Mouse (Mus musculus): ENCODE results near the gene Olfr1467. TPM values are rescaled to one million over a fixed set of nuclear protein-coding genes. Genes with fewer than 3 reads are reported as not detected.

The Olfr1467 gene
- total RNA-seq (2023): not detected

DNA sequence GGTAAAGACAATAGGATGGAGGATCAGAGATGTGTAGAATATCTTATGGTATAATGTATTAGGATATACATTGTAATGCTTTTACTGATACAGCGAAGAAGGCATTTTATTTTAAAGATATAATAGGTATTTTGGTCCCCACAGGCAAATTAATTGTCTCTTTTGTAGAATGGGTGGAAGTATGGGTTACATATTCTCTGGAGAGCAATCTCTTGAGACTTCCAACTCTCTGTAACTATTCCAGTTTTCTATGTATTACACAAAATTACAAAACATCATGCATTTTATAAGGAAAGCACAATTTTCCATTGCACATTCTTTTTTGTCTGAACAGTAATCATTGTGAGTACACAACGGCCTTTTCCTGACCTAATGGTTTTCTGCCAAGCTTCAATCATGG lies at the start of gene Olfr1467:
Gene Olfr1467 (plus strand): TSS at position 301 of the 400 bp plus-strand sequence.

DNA sequence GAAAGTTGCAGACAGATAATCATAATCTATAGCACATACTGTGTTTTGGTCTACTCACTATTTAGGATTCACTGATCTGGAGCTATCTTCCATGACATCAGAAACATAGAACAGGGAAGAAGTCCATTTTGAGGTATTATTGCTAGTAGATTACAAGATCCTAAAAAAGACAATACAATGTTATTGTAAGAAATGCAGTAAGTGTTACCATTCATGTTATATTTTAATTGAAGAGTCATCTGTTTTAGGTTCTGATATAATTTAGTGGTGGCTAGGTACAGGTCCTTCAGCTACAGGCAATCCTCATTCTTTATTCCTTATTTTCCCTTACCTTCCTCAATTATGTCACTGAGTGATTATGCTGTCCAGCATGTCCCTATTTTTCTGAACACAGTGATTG lies 46.6 kb upstream of the Olfr1467 start, which contains the start of gene Olfr1465:
Gene Olfr1465 (minus strand): TSS at position 101 of the 400 bp plus-strand sequence.

DNA sequence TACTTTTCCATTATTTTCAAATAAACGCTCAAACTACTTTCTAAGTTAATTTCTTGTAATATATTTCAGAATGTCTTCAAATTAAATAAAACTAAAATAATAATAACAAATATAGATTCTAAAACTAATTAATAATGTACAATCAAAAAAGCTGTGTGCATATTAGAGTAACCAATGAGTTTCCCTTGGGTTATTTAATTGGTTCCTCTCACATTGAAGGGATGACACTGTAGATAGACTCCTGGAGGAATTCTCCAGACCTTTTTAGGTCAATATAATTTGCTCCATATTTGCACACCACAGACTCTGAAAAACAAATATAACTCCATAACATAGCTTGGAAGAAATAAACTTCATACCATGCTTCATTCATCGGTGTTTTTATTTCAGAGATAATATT lies 23.5 kb upstream of the Olfr1467 start, which contains the start of gene Olfr1466:
Gene Olfr1466 (plus strand): TSS at position 301 of the 400 bp plus-strand sequence.

DNA sequence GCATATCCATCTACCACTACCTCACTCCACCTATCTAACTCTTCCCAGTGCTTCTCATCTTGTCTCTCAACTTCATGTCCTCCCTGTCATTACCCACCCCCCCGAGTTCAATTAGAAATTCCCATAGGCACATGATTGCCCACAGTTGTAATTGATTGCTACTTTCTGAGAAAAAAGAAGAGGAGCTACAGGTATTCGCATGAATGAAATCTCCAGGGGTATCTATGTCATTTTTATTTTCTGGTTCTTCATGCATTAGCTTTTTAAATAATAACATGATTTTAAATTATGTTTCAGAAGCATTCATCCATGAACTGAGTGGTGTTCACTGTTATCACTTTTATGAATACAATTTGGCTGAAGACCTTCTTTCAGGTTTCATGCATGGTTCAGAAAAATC lies 45.5 kb downstream of the Olfr1467 start, which contains the start of gene Olfr1469:
Gene Olfr1469 (plus strand): TSS at position 301 of the 400 bp plus-strand sequence.

Other genes starting within 250 kb of the Olfr1467 start
- 0.12 TPM for gene Olfr1459, start 212.7 kb upstream of the Olfr1467 start, total RNA-seq (2023)
- gene Olfr1461, start 199.2 kb upstream of the Olfr1467 start, total RNA-seq (2023): not detected
- not detected for gene Olfr1462, start 176.5 kb upstream of the Olfr1467 start, total RNA-seq (2023)
- gene Olfr1463, start 130.9 kb upstream of the Olfr1467 start, total RNA-seq (2023): not detected
- gene Olfr1465, start 46.7 kb upstream of the Olfr1467 start, total RNA-seq (2023): not detected
- gene Olfr1466, start 23.4 kb upstream of the Olfr1467 start, total RNA-seq (2023): not detected
- not detected for gene Olfr1469, start 45.6 kb downstream of the Olfr1467 start, total RNA-seq (2023)
- not detected for gene Olfr1471, start 81.2 kb downstream of the Olfr1467 start, total RNA-seq (2023)
- not detected for gene Olfr1472, start 93.8 kb downstream of the Olfr1467 start, total RNA-seq (2023)
- not detected for gene Olfr1474, start 107.3 kb downstream of the Olfr1467 start, total RNA-seq (2023)
- gene Olfr1475, start 118.0 kb downstream of the Olfr1467 start, total RNA-seq (2023): not detected
- gene Olfr1477, start 138.3 kb downstream of the Olfr1467 start, total RNA-seq (2023): not detected
- not detected for gene Olfr1480, start 165.7 kb downstream of the Olfr1467 start, total RNA-seq (2023)
- not detected for gene Olfr1484, start 221.3 kb downstream of the Olfr1467 start, total RNA-seq (2023)